Mouse (Mus musculus) kidney, adult 18-20 months (tissue): ENCODE data around the gene Ripk1.
A peak's percentile ranks its signal among the peaks of the same experiment; 100 is the strongest.

Experiments used
- DNase-seq: peaks from one replicate; pipeline ENCODE4 v3.0.0; 2021

Ripk1 gene

DNA sequence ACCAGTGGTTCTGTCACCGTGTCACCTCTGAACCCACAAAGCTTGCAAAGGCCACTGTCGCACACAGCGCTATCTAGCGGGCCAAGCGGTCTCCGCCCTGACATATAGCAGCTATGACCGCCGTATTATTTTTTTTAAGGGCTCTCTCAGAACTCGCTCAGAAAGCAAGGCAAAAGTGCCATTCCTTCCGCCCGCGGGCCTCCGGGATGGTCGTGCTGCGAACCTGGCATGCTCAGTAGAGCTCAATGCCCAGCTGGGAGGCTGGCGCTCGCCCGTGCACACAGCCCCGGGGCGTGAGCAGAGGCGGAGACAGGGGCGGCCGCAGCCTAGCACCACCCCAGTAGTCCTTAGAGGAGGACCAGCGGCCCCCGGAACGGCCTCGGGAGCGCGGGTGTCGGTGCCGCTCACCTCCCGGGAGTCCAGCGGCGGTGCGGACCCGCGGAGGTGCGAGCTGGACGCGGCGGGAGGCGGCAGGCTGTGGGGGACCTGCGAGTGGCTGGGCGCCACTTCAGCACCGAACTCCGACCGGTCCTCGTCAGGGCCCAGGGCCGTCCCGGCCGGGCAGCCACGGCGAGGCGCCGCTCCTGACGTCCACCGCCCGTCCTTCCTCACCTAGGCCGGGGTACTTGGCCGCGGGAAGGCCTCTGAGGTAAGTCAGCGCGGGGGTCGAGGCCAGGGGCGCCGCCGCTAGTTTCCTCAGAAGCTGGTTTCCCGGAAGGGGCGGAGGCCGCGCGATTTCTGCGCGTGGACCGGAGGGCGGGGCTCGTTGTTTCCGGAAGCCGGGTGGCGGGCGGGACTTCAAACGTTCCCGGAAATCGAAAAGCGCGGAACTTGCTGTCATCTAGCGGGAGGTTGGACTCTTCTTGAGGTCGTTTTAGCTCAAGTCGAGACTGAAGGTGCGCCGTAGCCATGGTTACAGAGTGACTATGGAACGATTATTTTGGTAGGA, at the start of gene Ripk1, which contains the start of gene Serpinb6a:
Ripk1 (plus strand) TSS at position 306 of the 949 bp plus-strand sequence.
Serpinb6a (minus strand) TSS at position 737 of the 949 bp plus-strand sequence.
- peak; percentile 93 for DNase-seq

DNA sequence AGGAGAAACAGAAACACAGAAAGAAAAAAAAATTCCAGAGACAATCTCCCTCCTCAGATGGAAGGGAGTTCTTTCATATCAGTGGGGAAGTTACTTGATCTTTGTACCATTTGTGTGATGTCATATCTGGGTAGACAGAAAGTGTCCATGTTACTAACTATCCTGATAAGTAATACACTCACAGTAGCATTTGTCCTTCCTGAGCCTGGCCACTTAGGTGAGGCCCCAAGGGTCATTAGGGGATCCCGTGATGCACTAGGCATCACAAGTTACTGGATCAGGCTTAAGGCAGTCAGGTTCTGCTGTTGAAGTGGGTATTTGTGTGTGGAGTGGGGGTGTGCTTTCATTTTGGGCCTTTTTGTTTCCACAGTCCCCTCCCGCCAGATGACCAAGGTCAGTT, 49.2 kb upstream of the Ripk1 start:
- DNase-seq, result no peak

DNA sequence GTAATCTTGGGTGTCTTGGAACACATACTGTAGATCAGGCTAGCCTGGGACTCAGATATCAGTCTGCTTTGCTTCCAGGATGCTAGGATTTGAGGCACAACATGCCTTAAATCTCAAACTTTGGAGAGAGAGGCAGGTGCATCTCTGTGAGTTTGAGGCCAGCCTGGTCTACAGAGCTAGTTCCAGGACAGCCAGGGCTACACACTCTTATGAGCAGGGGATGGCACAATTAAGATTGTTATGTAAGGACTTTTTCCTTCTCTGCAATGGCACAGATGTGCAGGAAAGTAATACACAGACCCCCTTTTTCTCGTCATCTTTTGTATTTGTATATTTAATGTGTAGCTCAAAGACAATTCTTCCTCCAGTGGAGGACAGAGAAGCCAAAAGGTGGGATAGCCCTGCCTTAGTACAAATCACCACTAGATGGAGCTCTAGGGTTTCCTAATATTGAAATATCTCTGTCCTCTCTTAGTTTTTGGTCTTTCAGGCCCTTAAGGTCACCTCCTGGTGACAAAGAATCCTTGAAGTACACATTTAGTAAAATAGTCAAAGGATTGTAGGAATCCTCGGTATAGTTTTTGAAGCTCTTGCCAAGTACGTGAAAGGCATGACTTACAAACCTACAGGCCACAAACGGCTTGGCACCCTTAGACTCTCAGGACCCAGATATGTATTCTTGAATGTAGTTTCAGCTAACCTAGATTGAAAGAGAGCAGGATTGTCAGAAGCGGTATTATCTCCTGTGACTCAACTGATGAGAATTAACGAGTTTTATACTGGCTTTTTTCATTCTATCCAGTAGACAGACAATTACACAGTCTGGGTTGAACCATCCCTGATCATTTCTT, 45.4 kb upstream of the Ripk1 start:
- DNase-seq, result no peak

DNA sequence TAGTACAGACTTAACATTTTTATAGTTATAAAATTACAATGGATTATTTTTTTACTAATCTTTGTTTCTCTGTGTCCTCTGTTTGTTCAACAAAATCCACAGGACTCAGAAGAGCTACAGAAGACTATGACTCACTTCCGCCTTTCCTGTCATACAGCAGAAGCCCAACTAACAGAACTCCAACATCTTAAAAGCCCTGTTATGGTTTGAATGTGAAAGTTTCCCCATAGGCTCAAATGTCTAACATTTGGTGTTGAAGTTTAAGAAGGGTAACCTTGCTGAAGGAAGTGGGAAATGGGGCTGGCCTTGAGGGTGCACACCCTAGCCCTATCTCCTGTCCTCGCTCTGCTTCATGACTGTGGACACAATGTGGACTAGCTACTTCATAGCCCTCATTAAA, 42.4 kb upstream of the Ripk1 start:
- DNase-seq, result no peak

DNA sequence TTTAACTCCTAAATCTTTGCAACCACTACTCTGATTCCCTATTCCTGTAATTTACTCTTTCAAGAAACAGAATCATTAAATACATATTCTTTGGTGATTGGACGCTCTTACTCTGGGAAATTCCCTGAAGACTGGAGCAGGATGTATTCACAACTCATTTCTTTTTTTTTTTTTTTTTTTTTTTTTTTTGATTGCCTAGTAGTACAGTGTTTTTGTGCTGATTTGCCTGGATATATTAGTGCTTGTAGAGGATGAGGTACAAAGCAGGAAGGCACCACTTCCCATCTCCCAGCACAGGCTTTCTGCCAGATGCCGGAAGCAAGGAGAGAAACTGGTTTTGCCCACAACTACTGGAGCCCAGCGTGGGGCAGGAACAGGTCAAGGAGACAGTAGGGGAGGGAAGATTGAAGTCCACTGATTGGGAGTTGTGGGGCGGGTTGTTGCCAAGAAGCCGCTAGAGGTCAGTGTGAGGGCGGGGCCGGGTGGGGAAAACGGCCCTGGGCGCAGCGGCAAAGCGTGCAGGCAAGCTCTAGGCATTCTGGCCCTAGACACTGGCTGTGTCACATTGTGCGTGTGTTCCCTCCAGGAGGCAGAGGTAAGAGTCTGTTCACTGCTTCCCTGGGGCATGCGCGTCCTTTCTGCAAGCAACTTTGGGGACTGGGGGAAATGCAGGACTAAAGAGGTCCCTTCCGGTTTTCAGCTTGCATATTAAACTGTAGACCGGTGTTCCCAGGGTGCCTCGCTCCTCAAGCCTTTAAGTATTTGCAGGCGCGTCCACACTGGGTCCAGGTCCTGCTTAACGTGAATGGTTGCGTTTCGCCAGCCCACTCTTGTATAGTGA, 37.7 kb upstream of the Ripk1 start, which contains the start of gene Nqo2:
Nqo2 (plus strand) TSS at position 482 of the 841 bp plus-strand sequence.
- DNase-seq, result peak; percentile 85

DNA sequence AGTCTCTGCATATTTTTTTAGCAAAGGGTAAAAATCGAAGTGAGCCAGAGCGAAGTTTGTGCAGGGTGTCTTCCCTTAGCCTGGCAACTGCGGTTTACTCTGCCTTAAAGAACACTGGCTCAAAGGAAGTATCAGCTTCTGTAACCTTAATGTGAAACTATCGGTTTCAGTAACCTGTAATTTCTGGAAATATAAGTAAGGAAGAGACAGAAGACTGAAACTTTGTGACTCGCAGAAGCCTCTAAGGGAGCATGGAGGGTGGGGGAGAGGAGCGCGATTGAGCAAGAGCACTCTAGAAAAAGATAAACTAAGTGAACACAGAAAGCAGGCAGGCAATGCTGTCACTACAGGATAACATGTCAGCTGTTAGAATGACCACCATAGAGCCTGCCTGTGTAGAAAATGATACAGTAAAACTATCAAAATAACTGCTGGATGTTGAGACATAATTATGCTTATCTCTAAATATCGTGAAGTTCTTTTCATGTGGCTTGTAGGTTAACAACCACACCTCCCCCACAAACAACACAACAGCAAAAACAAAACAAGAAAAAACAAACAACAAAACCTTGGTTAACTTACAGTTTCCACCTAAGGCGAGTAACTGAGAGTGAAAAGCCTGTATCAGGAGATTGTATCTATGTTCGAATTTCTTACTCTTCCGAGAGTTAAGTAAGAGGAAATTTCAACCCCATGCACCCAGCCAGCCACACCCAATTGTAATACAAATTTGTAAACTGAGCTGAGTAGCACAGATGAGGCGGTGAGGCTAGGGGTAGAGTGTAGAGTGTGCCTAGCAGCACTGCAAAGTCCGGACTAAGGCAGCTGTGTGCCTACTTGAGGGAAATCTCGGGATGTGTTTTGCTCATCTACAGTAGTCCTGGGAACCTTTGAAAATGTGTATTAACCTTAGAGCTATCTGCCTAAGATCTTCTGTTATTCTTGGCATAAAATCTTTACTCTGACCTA, 36.8 kb upstream of the Ripk1 start:
- no peak for DNase-seq

DNA sequence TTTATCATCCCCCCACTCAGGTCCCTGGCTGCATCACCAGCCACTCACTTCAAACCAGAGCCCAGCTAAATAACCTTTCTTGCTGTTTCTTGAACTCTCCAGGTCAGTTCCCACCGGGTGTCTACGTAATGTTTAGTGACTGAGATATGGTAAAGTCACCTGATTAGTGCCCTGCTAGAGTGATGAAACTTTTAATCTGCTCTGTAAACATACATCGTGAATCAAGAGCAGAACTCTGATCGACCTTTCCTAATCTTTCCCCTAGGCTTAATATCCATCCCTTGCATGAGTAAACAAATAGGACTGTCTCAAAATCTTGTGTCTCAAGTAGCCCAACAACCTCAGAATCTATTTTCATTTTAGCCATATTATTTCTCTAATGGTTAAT, 36.1 kb upstream of the Ripk1 start:
- no peak for DNase-seq

DNA sequence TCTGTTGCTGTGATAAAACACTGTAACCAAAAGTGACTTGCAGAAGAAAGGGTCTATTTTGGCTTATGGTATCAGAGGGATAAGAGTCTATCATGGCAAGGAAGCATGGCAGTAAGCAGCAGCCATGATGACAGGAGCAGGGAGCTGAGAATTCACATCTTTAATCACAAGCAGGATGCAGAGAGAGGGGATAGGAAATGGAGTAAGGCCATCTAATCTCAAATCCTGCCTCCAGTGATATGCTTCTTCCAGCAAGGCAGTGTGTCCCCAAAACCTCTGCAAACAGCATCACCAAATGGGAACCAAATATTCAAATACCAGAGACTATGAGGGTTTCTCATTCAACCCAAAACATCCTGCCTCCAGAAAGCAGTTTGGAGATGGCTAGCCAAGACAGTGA, 35.6 kb upstream of the Ripk1 start:
- no peak for DNase-seq

DNA sequence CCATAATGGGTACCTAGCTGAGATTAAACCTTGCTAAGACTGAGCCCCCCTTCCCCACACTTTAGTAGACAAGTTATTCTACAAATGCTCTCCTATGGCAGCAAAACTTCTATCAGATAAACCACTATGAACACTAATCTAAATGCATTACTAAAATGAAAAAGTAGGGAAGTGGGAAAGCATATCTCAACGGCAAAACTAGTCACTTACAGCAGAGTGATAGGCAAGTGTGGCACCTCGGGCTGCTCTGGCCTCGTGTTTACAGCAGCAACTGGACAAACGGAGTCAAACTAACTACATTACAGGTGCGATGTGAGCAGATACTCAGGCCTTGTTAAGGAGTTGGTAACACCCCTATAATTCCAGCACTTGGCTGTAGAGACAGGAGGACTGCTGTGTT, 12.5 kb upstream of the Ripk1 start:
- DNase-seq, result no peak

DNA sequence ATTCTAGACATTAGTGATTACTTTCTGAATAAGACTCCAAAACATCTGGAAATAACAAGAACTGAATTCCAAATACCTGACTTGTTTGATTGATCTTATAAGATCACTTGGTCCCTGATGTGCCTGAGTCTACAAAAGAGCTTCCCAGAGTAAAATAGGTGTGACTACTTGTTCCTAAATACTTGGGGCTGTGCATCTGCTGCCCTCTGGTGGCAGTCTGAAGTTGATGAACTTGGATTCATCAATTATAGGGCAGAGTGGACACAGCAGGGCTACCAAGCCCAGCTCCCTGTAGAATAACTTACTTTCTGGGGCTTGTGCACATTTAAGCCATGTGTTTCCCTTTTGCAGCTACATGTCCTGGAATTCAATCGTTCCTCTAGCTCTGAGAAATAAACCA, 7.0 kb upstream of the Ripk1 start:
- DNase-seq, result peak; percentile 81

DNA sequence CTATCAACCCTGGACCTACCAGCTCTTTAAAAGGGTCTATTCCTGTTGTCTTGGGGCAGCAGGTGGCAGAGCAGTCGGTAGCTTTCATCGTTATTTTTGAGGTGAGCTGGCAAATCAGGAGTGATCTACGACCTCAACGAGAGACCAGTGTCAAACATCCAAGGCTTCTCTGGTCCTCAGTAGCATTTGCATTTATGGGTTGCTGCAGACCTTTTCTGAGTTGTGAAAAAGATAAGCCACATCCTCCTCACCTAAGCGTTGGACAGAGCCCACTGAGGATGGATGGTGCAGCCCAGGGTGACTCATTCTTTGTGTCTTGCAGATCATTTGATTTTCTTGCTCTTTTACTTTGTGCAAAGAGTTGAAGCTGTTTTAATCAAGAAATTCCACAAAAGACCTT, 895 bp downstream of the Ripk1 start:
- DNase-seq, result no peak

DNA sequence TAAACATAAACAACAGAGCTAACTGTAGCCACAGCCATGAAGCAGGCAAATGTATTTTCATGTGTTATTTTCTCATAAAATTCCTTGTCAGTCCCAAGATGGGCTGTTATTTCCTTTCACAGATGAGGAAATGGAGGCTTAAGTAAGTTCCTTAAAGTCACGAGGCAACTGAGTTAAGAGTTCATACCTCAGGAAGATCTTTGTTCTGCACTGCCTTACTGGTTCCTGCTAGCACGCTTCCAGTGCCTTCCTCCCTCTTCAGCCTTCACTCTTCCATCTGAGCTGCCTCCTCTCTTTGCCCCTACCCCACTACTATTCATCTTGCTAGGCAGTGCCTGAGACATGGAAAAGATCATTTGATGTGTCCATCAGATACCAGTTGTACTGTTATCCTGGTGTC, 5.1 kb downstream of the Ripk1 start:
- DNase-seq, result no peak

DNA sequence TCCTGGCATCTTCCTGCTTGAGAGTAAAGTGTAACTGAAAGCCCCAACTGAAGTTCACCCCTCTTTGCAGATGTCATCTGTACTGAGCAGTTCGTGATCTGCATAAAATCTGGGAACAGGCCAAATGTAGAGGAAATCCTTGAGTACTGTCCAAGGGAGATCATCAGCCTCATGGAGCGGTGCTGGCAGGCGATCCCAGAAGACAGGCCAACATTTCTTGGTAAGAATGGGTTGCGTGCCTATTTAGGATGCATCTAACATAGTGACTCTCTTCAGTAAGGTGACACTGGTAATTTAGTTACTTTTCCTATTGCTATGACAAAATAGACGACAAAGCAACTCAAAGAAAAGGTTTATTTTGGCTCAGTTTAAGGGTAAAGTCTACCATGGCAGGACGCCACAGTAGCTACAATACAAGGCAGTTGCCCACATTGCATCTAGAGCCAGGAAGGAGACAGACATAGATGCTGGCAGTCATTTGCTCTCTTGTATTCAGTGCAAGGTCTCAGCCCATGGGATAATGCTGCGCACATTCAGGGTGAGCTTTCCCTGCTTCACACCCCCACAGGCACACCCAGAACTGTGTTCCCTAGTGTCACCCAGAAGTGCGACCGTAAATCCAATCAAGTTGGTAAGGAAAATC, 14.9 kb downstream of the Ripk1 start:
- DNase-seq, result no peak

DNA sequence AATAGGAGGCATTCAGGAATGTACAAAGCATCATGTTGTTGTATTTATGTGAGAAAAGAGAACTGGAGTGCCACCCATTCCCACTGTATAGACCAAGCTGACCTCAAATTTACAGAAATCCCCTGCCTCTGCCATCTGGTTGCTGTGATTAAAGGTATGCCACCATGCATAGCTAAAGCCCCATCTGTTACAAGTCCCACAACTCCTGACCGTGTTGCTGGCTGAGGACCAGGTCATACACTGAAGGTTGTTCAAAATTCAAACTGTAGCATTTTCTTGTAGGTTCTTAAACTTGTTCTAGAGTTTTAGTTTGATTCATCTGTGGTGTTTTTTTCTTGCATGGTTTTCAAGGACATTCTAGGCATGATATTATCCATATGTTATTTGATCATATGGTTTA, 16.4 kb downstream of the Ripk1 start:
- DNase-seq, result no peak

DNA sequence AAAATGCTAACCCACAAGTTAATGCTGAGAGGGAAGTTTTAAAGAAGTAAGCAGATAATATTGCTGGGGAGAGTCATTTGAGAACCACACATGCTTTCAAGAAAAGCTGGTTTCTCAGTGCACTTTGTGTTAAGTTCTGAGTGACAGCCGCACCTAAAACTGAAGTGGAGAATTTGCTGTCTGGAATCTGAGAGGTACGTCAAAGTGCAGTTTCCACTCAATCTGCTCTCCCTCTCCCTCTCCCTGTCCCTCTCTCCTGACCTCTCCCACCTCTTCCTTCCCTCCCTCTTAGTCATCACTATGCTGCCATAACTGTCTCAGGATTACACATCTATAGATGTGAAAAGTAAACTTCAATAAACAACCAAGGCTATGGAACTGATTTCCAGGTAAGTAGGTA, 19.8 kb downstream of the Ripk1 start:
- DNase-seq, result no peak

DNA sequence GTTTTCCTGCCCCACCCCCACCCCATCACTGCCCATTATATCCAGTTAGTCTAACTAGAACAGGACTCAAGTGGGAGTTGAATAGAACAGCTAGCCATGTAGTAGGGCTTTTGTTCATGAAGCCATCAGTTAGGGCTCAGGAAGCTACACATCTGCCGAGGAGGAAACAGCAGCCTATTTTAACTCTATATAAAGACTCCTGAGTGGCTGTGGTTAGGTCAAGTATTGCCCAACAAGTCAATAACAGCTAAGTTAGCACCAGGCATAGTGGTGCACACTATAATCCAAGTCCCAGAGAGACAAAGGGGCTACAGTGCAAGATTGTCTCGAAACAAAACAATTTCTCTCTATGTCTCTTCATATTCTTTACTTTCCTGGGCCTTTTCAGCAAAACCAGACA, 29.9 kb downstream of the Ripk1 start:
- DNase-seq, result no peak

DNA sequence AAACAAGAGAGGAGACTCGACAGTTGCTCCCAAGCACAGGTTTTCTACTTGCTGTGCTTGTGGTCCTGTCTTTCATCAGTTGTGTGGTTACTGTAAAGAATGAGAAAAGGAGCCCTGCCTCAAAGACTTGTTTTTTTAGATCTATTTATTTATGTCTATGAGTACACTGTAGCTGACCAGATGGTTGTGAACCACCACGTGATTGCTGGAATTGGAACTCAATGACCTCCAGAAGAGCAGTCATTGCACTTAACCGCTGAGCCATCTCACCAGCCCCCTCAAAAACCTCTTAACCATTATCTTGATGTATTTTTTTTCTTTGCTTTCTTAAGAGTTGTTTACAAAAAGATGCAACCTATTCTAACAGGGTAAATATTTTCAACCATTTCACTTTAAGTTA, 33.3 kb downstream of the Ripk1 start:
- no peak for DNase-seq

DNA sequence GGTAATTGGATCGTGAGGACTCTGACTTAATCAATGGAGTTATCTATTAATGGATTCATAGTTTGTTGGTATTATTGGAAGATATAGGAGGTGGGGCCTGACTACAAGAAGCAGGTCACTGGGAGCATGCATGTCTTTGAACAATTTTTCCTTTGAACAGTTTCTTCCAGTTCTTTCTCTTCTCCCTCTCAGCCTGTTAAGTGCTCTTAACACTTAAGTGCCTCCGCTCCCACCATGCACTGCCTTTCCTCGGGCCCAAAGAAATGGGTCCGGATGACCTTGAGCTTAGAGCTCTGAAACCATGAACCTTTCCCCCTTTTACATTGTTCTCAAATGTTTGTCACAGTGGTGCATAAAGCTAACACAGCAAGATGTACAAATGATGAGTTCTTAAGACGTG, 34.6 kb downstream of the Ripk1 start:
- no peak for DNase-seq

DNA sequence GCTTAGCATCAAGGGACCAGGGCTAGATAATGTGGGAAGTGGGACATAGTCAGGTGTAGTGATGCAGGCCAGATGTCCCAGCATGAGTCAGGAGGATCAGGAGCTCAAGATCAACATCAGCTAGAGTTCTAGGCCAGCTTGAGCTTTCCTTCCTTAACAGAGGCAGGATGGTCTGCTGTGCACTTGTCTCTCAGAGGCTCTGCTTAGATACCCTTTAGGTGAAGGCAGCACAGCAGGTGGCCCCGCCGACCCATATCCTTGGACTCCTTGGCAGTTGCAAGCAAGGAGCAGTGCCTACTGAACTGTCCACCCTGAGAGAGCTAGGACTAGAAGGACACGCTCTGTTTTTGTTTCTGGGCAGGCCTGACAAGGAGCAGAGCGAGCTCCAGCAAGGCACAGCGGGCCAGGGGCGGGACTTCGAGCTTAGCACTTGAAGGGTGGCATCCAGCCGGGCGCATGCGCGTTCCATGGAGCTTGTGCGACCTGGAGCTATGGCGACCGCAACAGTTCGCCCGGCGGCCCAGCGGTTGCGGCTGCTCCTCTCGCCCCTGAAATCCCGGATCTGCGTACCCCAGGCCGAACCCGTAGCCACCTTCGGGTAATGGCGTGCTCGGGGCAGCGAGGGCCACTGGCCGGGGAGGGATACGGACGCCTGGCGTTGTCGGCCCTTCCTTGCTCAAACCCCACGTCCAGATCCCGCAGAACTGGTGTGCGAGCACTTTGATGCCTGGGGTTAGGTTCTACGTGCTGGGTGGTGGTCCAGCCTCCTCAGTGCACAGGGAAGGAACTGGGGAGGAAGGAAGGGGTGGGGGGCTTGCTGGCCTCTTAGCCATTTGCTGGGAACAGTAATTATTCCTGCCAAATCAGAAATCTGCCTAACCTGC, 35.3 kb downstream of the Ripk1 start, which contains the start of gene Bphl:
Bphl (plus strand) TSS at position 426 of the 884 bp plus-strand sequence.
- peak; percentile 95 for DNase-seq

DNA sequence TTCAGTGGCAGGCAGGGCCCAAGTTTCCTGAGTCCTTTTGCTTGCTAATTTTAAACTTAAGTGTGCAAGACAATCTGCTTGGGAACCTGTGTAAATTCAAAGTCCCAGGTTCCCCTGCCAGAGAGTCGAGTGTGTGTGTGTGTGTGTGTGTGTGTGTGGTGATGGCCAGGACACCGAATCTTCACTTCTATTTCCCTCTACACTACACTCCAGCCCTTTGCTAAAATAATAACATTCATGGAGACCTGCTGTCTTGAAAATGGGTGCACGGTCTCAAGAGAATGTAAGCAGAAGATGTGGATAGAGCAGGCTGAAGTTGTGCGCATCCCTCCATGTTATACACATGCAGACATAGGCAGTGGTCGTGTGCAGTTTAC, 35.9 kb downstream of the Ripk1 start:
- DNase-seq, result no peak
